In genomic region chr1:161970874-161971273, GRCm38 (mm10) we compare ENCODE assay signal across 30 mouse cellular contexts. TPM values are rescaled to one million over a fixed set of nuclear protein-coding genes. Genes with fewer than 3 reads are reported as not detected.
DNase-seq lines count a peak whose midpoint lies in the region; ATAC-seq and TF ChIP-seq lines count a peak whose summit lies in the region.
"Had no signal": no experiment of that assay in that cellular context is flagged by ENCODE, and none has a peak within 500 bp of the region (broad histone marks: within the 10 kb centered on the region; RNA-seq: fewer than 3 reads in every experiment).

No protein-coding gene starts in this region.

- H3K4me2 ChIP-seq in heart, embryonic 13.5 days, result 0 out of 2 replicates have a peak overlapping the region, but pooled peaks have one; percentile 73
- peak overlapping the region; percentile 66; the same call in 1 of the 2 replicates for H3K4me2 ChIP-seq in liver, embryonic 13.5 days
- no peak overlapping the region for H3K4me2 ChIP-seq in liver, embryonic 12.5 days
- H3K4me2 ChIP-seq in limb, embryonic 13.5 days (replicated peaks), result peak overlapping the region; percentile 21
- H3K4me2 ChIP-seq: forebrain, embryonic 12.5 days had no signal

- H3K4me3 ChIP-seq in heart, embryonic 13.5 days, result no peak overlapping the region
- no peak overlapping the region for H3K4me3 ChIP-seq in liver, embryonic 13.5 days (replicated peaks)
- no peak overlapping the region for H3K4me3 ChIP-seq in liver, embryonic 12.5 days
- no peak overlapping the region for H3K4me3 ChIP-seq in testis, adult 2 months (ENCODE audit: control insufficient read depth, low read depth, low read length)
- H3K4me3 ChIP-seq in limb, embryonic 13.5 days, result no peak overlapping the region; the same call in 1 of the 2 replicates
- H3K4me3 ChIP-seq: embryonic facial prominence, embryonic 13.5 days; embryonic facial prominence, embryonic 15.5 days; forebrain, embryonic 12.5 days had no signal

- no peak for TF ChIP-seq CTCF in testis, adult 2 months (IDR thresholded peaks at IDR 0.05; ENCODE audit: control insufficient read depth, insufficient read depth, insufficient replicate concordance, low read depth, low read length)

- WGBS in heart, embryonic 13.5 days, result 94% methylated on average over 9 of the region's 9 CpGs
- 88% methylated on average over 9 of the region's 9 CpGs for WGBS in liver, embryonic 13.5 days (ENCODE audit: insufficient replicate concordance)
- WGBS in liver, embryonic 12.5 days (ENCODE audit: insufficient replicate concordance), result 92% methylated on average over 9 of the region's 9 CpGs
- 95% methylated on average over 9 of the region's 9 CpGs for WGBS in limb, embryonic 13.5 days

- no peak overlapping the region for H3K9ac ChIP-seq in heart, embryonic 13.5 days
- no peak overlapping the region for H3K9ac ChIP-seq in liver, embryonic 13.5 days
- no peak overlapping the region for H3K9ac ChIP-seq in liver, embryonic 12.5 days
- H3K9ac ChIP-seq in limb, embryonic 13.5 days, result no peak overlapping the region
- H3K9ac ChIP-seq: embryonic facial prominence, embryonic 13.5 days; embryonic facial prominence, embryonic 15.5 days; forebrain, embryonic 12.5 days had no signal

- no peaks in the 10 kb centered on the region for H3K9me3 ChIP-seq in heart, embryonic 13.5 days
- H3K9me3 ChIP-seq in liver, embryonic 13.5 days (replicated peaks), result no peaks in the 10 kb centered on the region
- no peaks in the 10 kb centered on the region for H3K9me3 ChIP-seq in liver, embryonic 12.5 days (replicated peaks)
- no peaks in the 10 kb centered on the region for H3K9me3 ChIP-seq in limb, embryonic 13.5 days
- H3K9me3 ChIP-seq: embryonic facial prominence, embryonic 13.5 days; embryonic facial prominence, embryonic 15.5 days; forebrain, embryonic 10.5 days; forebrain, embryonic 12.5 days had no signal

- peaks cover 15% of the 10 kb centered on the region for H3K4me1 ChIP-seq in heart, embryonic 13.5 days
- H3K4me1 ChIP-seq in liver, embryonic 13.5 days (replicated peaks), result peaks cover 36% of the 10 kb centered on the region
- H3K4me1 ChIP-seq in liver, embryonic 12.5 days, result peaks cover 34% of the 10 kb centered on the region
- peaks cover 5% of the 10 kb centered on the region for H3K4me1 ChIP-seq in testis, adult 2 months (ENCODE audit: control insufficient read depth, insufficient read depth, low read length)
- H3K4me1 ChIP-seq in limb, embryonic 13.5 days, result peaks cover 44% of the 10 kb centered on the region

- no peaks in the 10 kb centered on the region for H3K27me3 ChIP-seq in heart, embryonic 13.5 days (replicated peaks)
- H3K27me3 ChIP-seq in liver, embryonic 13.5 days, result no peaks in the 10 kb centered on the region; the same call in 1 of the 2 replicates
- no peaks in the 10 kb centered on the region for H3K27me3 ChIP-seq in liver, embryonic 12.5 days (replicated peaks)
- H3K27me3 ChIP-seq in testis, adult 2 months (ENCODE audit: control insufficient read depth, insufficient read depth, low read length), result no peaks in the 10 kb centered on the region
- H3K27me3 ChIP-seq in limb, embryonic 13.5 days, result no peaks in the 10 kb centered on the region
- H3K27me3 ChIP-seq: embryonic facial prominence, embryonic 13.5 days; embryonic facial prominence, embryonic 15.5 days; forebrain, embryonic 12.5 days had no signal

- H3K27ac ChIP-seq in heart, embryonic 13.5 days (replicated peaks), result no peak overlapping the region
- no peak overlapping the region for H3K27ac ChIP-seq in liver, embryonic 13.5 days
- H3K27ac ChIP-seq in liver, embryonic 12.5 days, result no peak overlapping the region
- H3K27ac ChIP-seq in testis, adult 2 months (ENCODE audit: control insufficient read depth, insufficient read depth, low read depth, low read length), result peak overlapping the region; percentile 13; the same call in 1 of the 2 replicates
- no peak overlapping the region for H3K27ac ChIP-seq in limb, embryonic 13.5 days
- H3K27ac ChIP-seq: embryonic facial prominence, embryonic 13.5 days; embryonic facial prominence, embryonic 15.5 days; forebrain, embryonic 10.5 days; forebrain, embryonic 12.5 days had no signal

- intact Hi-C loops in heart, postnatal 14 days (cut with DNase I), result no loop called here

- peaks cover 10% of the 10 kb centered on the region for H3K36me3 ChIP-seq in heart, embryonic 13.5 days
- H3K36me3 ChIP-seq in liver, embryonic 13.5 days, result peaks cover 10% of the 10 kb centered on the region
- peaks cover 8% of the 10 kb centered on the region for H3K36me3 ChIP-seq in liver, embryonic 12.5 days
- no peaks in the 10 kb centered on the region for H3K36me3 ChIP-seq in testis, adult 2 months (ENCODE audit: control insufficient read depth, insufficient read depth, low read length)
- H3K36me3 ChIP-seq in limb, embryonic 13.5 days, result peaks cover 17% of the 10 kb centered on the region

- ATAC-seq in heart, embryonic 13.5 days (ENCODE audit: extremely low read depth, insufficient number of reproducible peaks, low FRiP score, low TSS enrichment), result no peak
- ATAC-seq in liver, embryonic 13.5 days (ENCODE audit: low read depth), result no peak
- no peak for ATAC-seq in liver, embryonic 12.5 days
- ATAC-seq in limb, embryonic 13.5 days (ENCODE audit: low FRiP score, low read depth), result no peak
- ATAC-seq: forebrain, embryonic 14.5 days had no signal

- no peak for DNase-seq in heart, postnatal 14 days
- no peak for DNase-seq in liver, embryonic 13.5 days
- no peak for DNase-seq in testis, postnatal 14 days (ENCODE audit: low spot score)
- DNase-seq in spleen, adult 12 weeks (ENCODE audit: low spot score), result no peak
- DNase-seq: adrenal gland, adult 2 months; adrenal gland, postnatal 10 days; adrenal gland, postnatal 25 days; cerebellum, adult 11 months; cerebellum, adult 18-20 months; cerebellum, adult 8-10 months; cerebellum, adult 9-11 months; cerebellum, postnatal 14 days; cerebellum, postnatal 36 days; embryo, embryonic 11 days had no signal

- no peak for TF ChIP-seq POLR2A in testis, adult 2 months (IDR thresholded peaks at IDR 0.05; ENCODE audit: control insufficient read depth, low read depth, low read length)

RNA-seq across cellular contexts. Expression of gene Pigc, which starts 1.9 kb away (rescaled TPM):
- 24.0 and 25.0 TPM in 2 replicates for polyA plus RNA-seq in heart, embryonic 13.5 days (2015; fragmentation: Nextera tagmentation; extraction: Ambion mirVana)
- total RNA-seq in heart, postnatal 14 days (2021), result 10 to 100 TPM; 17.6 to 21.6 TPM
- polyA plus RNA-seq in liver, embryonic 13.5 days (2015; fragmentation: Nextera tagmentation; extraction: Ambion mirVana), result 11.9 and 13.5 TPM in 2 replicates
- polyA plus RNA-seq in liver, embryonic 12.5 days (2016; fragmentation: Nextera tagmentation; extraction: Ambion mirVana), result 12.2 and 14.7 TPM in 2 replicates
- polyA plus RNA-seq in testis, adult 2 months (2012; rRNA removed), result 30.6 and 41.5 TPM in 2 replicates
- polyA plus RNA-seq in limb, embryonic 13.5 days (2015; fragmentation: Nextera tagmentation; extraction: Ambion mirVana), result 53.9 and 57.3 TPM in 2 replicates

RNA-seq across cellular contexts. Expression of gene 4930558K02Rik, which starts 8.6 kb away (rescaled TPM):
- polyA plus RNA-seq in heart, embryonic 13.5 days (2015; fragmentation: Nextera tagmentation; extraction: Ambion mirVana), result not detected in 2 replicates
- total RNA-seq in heart, postnatal 14 days (2021), result not detected
- not detected in 2 replicates for polyA plus RNA-seq in liver, embryonic 13.5 days (2015; fragmentation: Nextera tagmentation; extraction: Ambion mirVana)
- polyA plus RNA-seq in liver, embryonic 12.5 days (2016; fragmentation: Nextera tagmentation; extraction: Ambion mirVana), result not detected in 2 replicates
- 12.8 and 18.1 TPM in 2 replicates for polyA plus RNA-seq in testis, adult 2 months (2012; rRNA removed)
- 0.26 TPM in 1 of 2 replicates, not detected in the other for polyA plus RNA-seq in limb, embryonic 13.5 days (2015; fragmentation: Nextera tagmentation; extraction: Ambion mirVana)
- total RNA-seq: adrenal gland, adult 2 months; adrenal gland, postnatal 10 days; adrenal gland, postnatal 25 days; common myeloid progenitor, adult 5-6 weeks; ES-E14; MEL had no signal
- polyA plus RNA-seq: adrenal gland, adult 2 months; brain, embryonic 14.5 days; C2C12; embryonic facial prominence, embryonic 11.5 days; embryonic facial prominence, embryonic 13.5 days; embryonic facial prominence, embryonic 15.5 days; erythroblast, embryonic 14.5 days; forebrain, embryonic 10.5 days; forebrain, embryonic 12.5 days had no signal

Comparison
In these comparisons a context has a peak if more than half of its experiments do, and no peak if none do; other contexts are left out.
1. RNA of gene 4930558K02Rik, which starts 8.6 kb away (polyA plus RNA-seq): 12.8 to 18.1 TPM in testis, adult 2 months; 0.26 TPM in limb, embryonic 13.5 days, not detected in heart, embryonic 13.5 days, not detected in liver, embryonic 13.5 days and not detected in liver, embryonic 12.5 days; every median in the first group is over 10 times any median in the second.